Mouse (Mus musculus): ENCODE data around the gene Mesp2.
"Not testable (repeated sequence)": the region's sequence is repeated elsewhere in the genome, so short reads cannot be mapped to it uniquely, and the experiment has no call there.

Mesp2 gene

DNA sequence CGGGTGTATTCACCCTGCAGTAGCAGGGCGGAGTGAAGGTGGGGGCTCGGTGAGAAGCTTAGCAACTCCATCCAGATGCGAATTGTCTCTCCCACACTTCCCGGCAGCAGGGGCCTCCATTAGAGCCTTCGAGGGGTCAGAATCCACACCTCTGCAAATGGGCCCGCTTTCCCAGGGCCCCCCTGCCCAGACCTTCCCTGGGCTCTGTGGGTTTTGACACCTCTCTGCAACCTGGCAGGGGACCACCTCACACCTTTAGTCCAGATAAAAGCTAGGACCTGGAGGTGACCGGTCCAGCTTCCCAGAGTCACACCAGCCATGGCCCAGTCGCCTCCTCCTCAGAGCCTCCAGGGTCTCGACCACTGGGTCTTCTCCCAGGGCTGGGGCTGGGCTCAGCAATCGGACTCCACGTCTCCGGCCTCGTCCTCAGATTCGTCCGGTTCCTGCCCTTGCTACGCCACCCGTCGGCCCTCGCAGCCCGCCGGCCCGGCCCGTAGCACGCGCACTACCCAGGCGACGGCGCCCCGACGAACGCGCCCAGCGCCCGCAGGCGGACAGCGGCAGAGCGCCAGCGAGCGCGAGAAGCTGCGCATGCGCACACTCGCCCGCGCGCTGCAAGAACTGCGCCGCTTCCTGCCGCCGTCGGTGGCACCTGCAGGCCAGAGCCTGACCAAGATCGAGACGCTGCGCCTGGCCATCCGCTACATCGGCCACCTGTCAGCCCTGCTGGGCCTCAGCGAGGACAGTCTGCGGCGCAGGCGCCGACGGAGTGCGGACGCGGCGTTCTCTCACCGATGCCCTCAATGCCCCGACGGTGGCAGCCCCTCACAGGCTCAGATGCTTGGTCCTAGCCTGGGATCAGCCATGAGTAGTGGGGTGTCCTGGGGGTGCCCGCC lies at the start of gene Mesp2:
Gene Mesp2, plus strand, starts transcription at position 117 of the 896 bp plus-strand sequence.
- no peak for DNase-seq

DNA sequence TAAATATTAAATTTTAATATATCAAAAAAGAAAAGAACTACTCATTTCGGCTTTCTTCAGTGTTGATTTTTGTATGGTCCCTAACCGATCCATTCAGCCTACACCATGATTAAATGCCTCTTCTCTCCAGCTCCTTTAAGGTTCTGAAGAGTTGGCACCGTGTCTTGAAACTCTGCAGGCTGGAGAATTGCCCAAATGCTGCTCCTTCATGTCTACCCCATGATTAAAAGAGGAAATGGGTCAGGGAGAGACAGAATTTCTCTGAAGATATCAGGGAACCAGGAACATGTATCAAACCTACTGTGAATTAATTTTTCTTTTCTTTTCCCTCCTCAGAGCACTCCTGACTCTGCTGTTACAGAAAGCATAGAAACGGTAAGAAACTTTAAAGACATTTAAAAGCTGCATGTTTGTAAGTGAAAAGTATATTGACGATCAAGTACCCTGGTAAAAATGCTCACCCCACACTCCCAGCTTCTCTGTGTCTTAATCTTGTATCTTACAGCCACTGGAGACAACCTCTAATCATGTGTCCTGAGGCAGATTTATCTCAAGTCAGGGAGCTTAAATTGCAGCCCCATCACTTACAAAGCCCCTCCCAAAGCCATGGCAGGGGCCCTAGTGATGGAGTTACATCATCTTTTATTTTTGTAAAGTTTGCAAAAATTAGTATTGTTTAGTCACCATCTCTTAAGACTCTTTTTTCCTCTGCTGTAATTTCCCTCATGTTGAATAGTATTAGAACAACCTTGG lies 49.2 kb upstream of the Mesp2 start:
- DNase-seq, result no peak

DNA sequence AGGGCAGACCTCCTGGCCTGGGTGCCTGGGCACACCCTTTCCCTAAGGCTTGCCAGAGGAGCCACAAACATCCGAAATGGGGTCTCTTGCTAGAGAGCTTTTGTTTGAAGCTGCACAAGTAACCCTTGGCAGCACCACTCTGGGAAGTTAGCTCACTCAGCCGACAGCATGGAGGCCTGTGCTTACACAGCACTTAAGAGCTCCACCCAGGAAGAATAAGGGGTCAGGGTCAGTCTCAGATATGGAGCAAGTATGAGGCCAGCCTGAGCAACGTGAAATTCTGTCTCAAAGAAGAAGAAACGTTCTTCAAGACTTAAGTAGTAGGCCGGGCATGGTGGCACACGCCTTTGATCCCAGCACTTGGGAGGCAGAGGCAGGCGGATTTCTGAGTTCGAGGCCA lies 48.4 kb upstream of the Mesp2 start:
- no peak for DNase-seq

DNA sequence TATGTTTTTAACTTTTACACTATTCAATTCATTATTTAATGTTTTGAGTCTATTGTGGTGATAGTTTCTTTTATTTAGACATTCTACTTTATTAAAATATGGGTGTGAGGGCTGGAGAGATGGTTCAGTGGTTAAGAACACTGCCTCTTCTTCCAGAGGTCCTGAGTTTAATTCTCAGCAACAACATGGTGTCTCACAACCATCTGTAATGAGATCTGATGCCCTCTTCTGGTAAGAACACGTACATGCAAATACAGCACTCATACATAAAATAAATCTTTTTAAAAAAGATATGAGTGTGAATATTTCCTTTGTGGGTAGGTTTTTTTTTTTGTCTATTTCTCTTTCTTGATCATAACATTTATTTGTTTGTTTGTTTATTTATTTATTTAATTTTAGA lies 44.5 kb upstream of the Mesp2 start:
- DNase-seq, result no peak

DNA sequence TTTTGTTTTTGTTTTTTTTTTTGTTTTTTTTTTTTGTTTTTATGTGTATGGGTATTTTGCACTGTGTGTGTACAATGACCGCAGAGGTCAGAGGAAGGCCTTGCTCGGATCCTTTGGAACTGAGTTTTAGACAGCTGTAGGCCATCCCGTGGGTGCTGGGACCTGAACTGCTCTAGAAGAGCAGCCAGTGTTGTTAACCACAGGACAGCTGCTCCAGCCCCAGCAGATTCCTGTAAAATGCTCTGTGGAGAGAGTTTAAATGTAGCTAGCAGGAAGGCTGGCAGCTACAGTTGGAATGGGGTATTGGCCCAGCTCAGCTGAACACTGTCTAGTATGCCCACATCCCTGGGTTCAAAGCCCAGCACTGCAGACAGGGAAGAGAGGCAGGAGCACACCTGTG lies 40.9 kb upstream of the Mesp2 start:
- no peak for DNase-seq

DNA sequence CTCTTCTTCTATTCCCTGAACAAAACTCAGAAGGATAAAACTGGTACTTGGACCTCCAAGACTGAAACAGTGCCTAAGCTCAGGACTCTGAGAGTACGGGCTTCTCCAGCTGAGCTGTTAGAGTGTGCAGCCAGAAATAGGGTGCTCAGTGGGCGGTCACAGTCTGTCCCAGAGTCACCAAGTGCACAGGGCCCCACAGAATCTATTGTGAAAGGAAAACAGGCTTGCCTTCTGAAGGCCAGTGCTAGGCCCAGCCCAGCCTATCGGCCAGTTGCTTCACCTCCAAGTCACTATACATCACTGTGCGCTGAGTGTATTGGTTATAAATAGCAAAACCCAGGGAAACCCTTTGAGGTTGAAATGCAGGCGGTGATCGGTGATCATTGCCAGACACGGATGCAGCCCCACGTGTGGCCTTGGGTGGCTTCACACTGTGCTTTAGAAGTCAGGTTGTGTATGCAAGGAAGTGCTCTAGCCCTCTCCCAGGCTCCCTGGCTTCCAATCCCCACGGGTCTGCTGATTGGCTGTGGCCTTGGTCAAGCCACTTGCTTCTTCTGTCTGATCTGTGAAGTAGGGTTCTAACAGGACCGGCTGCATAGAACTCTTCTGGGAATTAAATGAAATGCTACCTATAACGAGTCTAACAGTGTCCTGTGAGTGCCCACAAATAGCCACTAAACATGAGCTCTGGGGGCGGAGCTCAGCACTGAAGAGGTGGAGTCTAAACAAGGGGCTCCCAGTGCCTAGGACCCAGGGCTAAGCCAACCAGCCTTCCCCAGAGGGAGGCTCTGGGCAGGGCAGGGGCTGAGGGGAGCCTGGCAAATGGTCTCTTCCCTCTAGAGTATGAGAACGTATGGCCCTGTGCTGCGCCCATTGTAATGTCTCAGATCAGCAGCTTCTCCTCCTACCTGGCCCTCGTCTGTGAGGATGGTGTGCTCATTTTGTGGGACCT lies 38.7 kb upstream of the Mesp2 start:
- no peak for DNase-seq

DNA sequence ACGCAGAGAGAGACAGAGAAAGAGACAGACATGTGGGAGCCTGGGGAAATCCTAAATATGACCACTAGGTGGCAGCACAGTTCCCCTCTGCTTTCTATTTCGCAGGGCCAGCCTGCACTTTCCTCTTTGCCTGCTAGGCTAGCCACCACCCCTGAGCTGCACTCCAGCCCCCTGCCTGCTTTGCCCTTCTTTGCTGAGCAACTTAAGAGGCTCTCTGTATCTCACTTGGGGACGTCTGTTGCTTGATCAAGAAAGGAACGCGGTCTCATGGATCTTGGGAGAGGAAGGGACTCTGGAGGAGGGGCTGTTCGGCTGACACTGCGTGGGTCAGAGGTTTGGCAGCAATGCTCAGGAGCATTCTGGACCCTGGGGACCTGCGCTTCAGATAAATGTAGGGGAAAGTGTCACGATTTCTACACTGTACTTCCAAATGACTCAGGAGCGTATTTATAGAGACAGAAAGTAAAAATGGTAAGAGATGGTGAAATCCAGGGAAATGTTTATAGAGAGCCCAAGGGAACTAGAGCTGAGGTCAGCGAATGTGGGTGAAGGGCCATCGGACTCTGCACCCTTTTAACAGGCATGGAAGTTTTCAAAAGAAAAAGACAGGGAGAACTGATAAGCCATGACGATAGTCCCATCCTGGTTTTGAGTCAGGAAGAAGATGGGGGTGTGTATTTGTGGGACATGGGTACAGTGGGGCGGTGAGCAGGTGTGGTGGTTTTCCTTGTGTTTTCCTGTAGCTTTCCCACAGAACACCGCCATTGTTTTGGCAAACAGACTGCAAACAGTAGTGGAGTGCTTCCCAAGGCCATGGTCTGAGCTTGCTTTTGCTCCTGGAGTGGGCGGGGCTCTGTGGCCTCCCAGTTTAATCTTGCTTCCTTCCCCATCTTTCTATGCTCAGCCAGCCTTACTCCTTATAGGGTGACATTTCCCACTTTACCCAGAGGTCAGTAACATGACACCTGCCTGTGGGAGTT lies 29.6 kb upstream of the Mesp2 start:
- peak; percentile 43 for DNase-seq

DNA sequence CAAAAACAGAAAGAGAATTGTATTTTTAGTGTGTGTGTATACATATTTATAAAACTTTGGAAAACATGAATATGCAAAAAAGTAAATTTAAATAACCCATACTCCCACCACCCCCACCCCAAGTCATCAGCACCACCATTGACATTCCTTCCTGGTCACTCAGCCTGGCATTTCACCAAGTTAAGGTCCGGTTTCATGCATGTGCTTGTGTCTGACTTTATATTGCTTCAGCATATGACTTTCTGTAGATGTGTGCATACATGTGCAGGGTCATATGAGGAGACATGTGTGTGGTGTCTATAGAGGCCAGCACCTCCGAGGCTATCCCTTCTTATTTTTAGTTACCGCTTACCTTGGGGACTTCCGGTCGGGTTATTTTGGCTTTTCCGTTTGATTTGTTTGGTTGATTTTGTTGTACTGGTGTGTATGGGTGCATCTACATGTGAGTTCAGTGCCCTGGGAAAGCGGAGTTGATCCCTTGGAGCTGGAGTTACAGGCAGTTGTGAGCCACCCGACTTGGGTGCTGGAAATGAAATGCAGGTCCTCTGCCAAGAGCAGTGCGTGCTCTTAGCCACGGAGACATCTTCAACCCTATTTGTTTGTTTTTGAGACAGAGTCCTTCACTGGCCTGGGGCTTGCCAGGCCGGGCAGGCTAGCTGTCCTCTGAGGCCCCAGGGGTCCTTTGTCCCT lies 28.6 kb upstream of the Mesp2 start:
- no peak for DNase-seq

DNA sequence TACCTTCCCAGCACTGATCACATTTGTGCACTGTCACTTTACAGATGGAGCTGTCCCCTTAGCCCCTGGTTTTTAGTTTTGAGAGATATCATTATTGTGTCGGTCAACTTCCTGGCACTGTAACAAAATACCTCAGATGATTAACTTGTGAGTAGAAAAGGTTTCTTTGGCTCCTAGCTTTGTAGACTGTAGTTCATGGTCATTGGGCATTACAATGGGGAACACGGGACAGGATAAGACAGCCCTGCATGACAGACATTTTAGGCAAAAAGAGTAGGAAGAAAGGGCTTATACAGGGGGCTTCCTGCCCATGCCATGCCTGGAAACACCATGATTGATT lies 28.0 kb upstream of the Mesp2 start:
- DNase-seq, result no peak

DNA sequence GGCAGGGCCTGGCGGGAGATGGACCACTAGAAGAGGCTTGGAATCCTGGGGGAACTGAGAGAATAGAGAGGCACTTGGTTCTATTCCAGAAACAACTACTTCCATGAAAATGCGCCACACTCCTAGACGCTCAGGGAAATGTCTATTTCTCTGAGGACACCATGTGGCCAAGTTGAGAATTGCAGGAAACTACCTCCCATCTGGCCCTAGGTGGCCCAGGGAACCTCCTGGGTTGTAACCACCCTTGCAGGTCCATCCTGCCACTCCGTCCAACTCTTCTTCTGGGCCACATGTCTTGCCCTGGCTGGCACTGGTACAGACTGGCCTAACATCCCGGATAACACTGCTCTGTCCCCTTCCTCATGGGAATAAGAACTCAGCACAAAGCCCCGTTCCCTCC lies 24.2 kb upstream of the Mesp2 start:
- peak; percentile 29 for DNase-seq

DNA sequence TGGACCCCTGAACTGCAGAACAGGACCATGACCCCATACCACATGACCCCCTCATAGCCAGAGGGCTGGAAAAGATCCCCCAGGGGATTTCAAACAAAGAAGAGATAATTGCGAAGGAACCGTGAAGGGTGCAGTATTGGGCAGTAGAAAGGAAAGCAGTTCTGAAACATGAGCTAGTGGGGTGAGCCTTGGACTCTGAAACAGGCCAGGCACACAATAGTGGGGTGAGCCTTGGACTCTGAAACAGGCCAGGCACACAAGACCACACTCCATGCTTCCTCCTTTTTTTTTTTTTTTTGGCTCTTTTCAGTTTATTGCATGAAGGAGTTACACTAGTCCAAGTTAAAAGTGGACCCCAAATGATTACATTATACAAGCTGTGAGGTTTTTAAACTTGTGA lies 20.7 kb upstream of the Mesp2 start:
- DNase-seq, result not testable (repeated sequence)

DNA sequence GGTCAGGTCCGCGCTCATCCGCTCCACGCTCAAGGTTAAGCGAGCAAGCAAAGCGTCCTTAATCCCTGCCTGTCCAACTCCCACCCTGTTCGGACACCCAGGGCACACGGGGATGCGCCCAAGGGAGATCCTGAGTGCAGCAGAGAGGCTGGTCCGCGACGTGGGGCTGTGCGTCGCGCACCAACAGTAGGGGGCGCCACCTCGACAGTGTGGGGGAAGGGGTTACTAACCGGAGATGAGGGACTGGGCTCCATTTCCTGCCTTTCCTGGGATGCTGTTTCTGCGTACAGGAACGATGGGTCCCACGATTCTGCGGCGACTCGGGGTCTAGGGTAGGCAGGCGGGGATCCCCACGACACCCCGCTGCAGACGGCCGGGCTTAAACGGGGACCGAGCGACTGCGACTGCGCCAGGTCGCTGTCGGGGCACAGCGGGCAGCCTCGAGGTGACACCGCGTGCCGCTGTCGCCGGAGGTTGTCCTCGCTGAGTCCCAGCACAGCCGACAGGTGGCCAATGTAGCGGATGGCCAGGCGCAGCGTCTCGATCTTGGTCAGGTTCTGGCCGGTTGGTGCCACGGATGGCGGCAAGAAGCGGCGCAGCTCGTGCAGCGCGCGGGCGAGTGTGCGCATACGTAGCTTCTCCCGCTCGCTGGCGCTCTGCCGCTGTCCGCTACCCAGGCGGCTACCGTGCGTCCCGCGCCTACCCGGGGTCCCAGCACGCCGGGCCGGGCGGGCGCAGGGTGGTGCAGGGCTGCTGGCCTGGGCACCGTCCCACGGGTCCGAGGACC lies 17.7 kb upstream of the Mesp2 start:
- DNase-seq, result no peak

DNA sequence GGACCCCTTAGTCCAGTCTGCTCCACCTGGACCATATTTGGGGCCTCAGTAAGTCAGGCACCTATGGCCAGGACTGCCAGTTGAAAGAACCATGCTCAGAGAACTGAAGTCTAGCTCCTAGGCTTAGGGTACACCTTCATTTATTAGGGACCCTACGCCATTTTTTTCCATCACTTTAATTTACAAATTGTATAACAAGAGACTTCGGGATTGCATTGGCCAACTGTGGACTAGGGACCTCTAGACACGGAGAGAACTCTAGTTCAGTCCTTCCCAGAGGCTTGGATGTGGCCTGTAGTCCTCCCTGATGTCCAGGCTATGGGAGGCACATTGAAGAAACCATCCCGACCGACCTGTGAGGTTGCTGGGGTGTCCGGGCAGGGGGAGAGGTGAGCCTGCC lies 16.8 kb upstream of the Mesp2 start, which contains the start of gene Mesp1:
Gene Mesp1, minus strand, starts transcription at position 101 of the 400 bp plus-strand sequence.
- DNase-seq, result no peak

DNA sequence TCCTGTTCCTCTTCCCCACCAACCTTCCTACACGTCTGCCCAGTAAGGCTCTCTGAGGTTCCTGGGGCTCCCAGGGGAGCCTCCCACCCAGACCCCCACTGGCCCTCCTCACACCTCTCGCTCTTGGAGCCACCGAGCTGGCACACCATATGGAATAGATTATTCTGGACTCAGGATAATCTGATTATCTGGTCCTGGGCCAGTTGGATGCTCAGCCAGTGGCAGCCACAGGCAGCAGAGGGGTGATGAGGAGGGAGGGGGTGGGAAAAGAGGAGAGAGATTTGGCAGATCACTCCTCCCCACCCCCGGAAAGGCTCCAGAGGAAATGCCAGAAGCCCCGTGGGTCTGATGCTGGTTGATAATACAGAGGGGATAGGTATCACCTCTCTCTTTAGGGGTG lies 11.9 kb upstream of the Mesp2 start:
- DNase-seq, result no peak

DNA sequence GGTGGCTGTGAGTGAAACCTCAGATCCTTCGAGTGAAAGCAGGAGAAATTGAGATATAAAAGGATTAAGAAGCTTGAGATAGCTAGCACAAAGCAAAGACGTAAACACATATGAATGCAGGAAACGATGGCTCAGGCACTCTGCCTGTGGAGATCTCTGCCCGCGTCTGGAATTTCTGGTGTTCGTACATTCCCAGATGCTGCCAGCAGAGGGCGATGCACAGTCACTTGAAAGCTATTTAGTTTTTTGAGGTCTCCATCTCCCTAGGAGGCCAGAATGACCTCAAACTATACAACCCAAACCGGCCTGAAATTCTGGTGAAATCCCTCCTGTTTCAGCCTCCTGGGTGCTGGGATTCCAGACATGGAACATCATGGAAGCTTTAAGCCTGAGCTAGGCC lies 11.5 kb upstream of the Mesp2 start:
- peak; percentile 49 for DNase-seq

DNA sequence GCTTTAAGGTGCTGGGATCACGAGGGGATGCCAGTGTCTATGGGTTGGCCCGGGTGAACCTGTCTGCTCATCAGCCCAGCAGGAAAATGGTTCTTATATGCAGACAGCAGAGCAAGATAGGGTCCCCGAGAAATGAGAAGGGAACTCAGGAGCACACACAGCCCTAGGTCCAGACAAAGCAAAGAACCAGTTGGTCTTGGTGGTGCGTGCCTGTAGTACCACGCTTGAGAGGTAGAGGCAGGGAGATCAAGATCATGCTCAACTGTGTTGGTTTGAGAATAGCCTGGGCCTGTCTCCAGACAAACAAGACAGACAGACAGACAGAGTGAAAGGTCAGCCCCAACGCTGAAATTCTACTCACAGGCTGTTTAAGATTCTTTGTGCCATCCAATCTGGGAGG lies 11.0 kb upstream of the Mesp2 start:
- DNase-seq, result no peak

DNA sequence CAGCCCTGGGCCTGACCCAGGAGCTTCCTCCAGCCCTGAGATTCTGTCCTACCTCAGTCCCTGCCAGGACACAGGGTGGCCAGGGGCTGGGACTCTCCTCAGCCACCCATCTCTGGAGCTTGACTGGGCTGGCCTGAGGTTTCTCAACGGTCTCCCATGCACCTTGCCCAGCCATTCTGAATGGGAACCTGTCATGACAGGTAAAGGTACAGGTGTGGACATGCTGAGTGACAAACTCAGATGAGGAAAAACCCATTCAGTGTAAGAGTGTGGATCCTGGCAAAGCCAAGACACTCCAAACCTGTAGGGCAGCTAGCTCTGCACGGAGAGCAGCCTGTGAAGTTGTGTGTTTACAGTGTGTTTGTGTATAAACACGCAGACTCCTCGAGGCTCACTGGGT lies 10.2 kb upstream of the Mesp2 start:
- no peak for DNase-seq

DNA sequence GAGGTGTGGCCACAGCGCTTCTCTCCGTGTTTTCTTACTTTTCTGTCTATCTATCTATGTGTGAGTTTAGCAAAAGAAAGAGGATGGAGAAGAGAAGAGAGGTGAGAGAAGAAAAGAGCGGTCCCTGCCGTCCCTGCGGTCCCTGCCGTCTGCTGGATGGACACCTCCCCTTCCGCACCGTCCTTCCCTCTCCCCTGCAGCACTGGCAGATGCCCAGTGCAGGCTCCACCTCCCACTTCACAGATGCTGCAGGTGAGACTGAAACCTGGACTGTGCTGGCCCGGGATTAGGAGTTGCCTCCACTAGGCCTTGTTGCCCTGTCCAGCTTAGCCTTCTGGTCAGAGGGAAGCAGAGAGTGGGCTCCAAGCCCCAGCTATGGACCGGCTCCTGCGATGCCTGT lies 9.1 kb upstream of the Mesp2 start:
- DNase-seq, result no peak

DNA sequence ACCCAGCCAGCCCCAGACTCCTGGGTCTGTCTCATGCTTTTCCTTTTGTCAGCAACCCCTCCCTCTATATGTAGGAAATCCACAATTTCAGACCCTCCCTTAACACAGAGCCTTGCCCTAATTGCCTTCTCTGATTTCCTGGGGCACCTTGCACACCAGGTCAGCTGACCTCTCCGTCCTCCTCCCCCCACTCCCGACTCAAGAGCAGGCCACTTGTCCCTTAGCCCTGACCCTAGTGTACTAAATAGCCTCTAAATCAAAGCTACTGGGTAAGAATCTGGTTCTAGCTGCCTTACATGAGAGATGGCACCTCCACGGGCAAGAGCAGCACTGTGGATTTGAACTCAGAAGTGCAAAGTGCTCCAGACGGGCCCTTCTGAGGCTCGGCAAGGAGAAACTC lies 8.5 kb upstream of the Mesp2 start:
- no peak for DNase-seq

DNA sequence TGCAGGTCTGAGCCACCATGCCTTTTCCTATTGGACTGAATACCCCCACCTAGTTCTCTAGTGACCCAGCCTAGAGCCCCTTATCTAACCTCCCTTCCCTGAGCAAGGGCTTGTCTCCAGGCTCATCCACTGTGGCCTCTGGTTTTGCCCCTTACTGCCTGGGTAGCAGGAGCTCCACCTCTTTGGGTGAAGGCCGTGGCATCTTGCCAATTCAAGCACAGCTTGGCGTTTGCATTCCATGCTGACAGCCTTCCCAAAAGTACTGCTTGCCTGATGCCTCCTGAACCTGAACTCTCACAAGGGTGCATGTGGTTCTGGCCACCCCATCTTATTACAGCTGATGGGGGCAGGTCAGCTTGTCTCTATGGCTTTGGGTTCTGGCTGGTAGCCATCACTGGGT lies 6.6 kb upstream of the Mesp2 start:
- DNase-seq, result no peak

All from cerebellum, adult 11 months (tissue).